Mouse (Mus musculus) R1 (cell line): ENCODE measurements around the gene Tnfsf10.

Experiments
- DNase-seq: peaks from one replicate; pipeline ENCODE4 v3.0.0-alpha.2; 2018; ENCODE audit warnings: low read depth, low spot score

Gene Tnfsf10

DNA sequence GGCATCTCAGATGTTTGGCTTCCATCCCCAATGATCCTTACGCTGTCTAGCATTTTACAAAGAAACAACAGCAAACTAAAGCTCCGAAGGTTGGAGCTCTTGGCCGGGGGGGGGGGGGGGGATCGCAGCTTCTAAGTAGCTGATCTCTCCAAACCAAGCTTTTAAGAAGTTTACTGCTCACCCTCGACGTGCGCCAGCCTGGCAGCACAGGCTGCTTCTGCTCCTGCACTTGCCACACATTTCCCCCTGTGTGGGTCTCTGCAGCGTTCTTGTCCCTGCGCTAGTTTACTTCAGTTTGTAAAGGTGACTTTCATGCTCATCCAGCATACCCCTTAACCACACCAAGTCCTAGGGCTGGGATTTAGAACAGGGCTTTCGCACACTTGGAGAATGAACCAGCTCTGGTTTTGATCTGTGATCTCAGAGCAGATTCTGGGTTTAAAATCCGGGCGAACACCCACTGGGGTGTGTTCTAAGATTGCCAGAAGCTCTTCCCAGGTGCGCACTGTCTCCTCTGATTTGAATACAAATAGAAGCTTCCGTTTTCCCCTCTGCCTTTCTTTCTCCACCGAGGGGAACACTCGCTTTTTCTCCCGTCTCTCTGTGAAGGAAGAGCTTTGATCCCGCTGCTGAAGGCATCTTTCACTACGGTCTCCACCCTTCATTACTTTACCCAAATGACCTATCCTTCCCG is 53.9 kb downstream of the Tnfsf10 start:
- DNase-seq, result peak; percentile 85

DNA sequence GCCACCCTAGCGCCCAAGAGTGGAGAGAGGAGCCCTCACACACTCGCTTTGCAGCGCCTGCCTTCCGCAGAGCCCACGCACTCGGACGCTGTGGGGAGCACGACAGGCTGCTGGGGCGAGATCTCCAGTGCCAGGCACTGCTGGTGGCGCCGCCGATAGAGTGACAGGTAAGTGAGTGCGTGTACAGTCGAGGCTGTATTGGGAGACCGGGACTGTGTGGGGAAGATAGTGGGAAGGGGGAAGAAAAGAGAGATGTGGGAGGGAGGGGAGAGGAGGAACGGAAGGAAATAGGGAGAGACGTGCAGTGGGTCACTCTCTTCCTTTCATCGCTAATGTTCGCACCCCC is 54.4 kb downstream of the Tnfsf10 start, which contains the start of gene Ghsr:
TSS of gene Ghsr (plus strand) at position 76 of the 346 bp plus-strand sequence.
- DNase-seq, result no peak

DNA sequence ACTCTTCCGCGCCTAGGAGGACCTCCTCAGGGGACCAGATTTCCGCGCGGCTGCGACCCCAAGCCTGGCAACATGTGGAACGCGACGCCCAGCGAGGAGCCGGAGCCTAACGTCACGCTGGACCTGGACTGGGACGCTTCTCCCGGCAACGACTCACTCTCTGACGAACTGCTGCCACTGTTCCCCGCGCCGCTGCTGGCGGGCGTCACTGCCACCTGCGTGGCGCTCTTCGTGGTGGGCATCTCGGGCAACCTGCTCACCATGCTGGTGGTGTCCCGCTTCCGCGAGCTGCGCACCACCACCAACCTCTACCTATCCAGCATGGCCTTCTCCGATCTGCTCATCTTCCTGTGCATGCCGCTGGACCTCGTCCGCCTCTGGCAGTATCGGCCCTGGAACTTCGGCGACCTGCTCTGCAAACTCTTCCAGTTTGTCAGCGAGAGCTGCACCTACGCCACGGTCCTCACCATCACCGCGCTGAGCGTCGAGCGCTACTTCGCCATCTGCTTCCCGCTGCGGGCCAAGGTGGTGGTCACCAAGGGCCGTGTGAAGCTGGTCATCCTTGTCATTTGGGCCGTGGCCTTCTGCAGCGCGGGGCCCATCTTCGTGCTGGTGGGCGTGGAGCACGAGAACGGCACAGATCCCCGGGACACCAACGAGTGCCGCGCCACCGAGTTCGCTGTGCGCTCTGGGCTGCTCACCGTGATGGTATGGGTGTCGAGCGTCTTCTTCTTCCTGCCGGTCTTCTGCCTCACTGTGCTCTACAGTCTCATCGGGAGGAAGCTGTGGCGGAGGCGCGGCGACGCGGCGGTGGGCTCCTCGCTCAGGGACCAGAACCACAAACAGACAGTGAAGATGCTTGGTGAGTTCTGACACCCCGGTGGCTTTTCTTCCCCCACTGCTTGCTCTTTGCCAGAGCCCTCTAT is 55.2 kb downstream of the Tnfsf10 start:
- peak; percentile 23 for DNase-seq

DNA sequence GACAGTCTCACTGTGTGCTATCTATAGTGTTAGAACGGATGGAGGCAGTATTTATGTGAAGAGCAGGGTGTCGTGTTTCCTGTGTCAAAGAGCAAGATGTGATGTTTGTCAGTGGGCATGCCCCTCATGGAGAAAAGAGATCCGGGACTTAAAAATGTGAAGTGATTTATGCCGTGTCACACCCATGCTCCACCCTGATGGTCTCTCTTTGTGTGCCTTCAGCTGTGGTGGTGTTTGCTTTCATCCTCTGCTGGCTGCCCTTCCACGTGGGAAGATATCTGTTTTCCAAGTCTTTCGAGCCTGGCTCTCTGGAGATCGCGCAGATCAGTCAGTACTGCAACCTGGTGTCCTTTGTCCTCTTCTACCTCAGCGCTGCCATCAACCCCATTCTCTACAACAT is 57.6 kb downstream of the Tnfsf10 start:
- no peak for DNase-seq

DNA sequence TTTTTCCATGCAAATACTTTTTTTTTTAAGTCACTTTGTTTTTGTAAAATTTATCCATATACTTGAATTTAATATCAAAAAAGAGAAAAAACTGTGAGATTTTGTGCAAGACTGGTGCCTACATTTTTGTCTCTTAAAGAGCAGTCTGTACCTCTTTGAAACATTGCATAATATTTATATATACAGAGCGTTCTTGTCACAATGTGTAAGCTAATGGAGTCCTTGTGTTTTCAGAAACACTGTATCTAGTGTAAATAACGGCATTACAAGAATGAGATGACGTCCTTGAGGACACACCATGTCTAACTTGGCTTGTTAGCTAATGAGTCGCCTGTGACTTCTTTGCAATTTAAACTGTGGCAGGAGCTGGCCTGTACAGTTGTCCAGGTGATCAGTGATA is 61.1 kb downstream of the Tnfsf10 start:
- DNase-seq, result no peak

DNA sequence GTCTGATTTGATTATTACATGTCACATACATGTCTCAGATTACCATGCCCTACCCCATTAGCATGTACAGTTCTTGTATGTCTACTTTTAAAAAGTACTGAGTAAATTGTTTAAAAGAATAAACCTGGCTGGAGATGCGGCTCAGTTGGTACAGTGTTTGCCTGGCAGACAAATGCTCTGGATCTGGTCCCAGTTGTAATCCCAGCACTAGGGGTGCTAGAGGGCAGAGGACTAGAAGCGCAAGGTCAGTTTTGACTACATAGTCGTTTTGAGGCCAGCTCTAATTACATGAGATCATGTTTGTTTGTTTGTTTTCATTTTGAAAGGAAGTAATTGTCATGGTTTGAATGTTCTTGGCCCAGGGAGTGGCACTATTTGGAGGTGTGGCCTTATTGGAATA is 68.0 kb downstream of the Tnfsf10 start:
- peak; percentile 13 for DNase-seq

GRCm38 (mm10) chr3:27389923-27390322 is 73.1 kb downstream of the Tnfsf10 start:
- no peak for DNase-seq
